Mouse (Mus musculus) midbrain, embryonic 12.5 days (tissue): ENCODE measurements around the gene Lig3. TPM values are rescaled to one million over a fixed set of nuclear protein-coding genes. Genes with fewer than 3 reads are reported as not detected.
"Not testable (repeated sequence)": the region's sequence is repeated elsewhere in the genome, so short reads cannot be mapped to it uniquely, and the experiment has no call there.

Experiments used
- ATAC-seq: fragments of 200-750 bp; cut with Nextera tagmentation; 2 replicates; pipeline ENCODE4 v1.8.0; 2017; ENCODE audit warnings: low read depth, moderate TSS enrichment, moderate library complexity; ENCODE audit not compliant: low FRiP score
- H3K27ac ChIP-seq: fragments of 300-500 bp; sonication (generic); replicated peaks from 2 replicates; pipeline ENCODE4 v1.5.1; 2016; ENCODE audit warnings: mild to moderate bottlenecking
- H3K27me3 ChIP-seq: fragments of 300-500 bp; sonication (generic); 2 replicates; pipeline ENCODE4 v1.6.1; 2016; ENCODE audit warnings: mild to moderate bottlenecking
- H3K36me3 ChIP-seq: fragments of 300-500 bp; sonication (generic); 2 replicates; pipeline ENCODE4 v1.6.1; 2016
- H3K4me1 ChIP-seq: fragments of 300-500 bp; sonication (generic); 2 replicates; pipeline ENCODE4 v1.6.1; 2016
- H3K4me2 ChIP-seq: fragments of 300-500 bp; sonication (generic); replicated peaks from 2 replicates; pipeline ENCODE4 v1.6.1; 2016; ENCODE audit warnings: mild to moderate bottlenecking, moderate library complexity
- H3K4me3 ChIP-seq: fragments of 300-500 bp; sonication (generic); 2 replicates; pipeline ENCODE4 v1.5.1; 2016; ENCODE audit warnings: mild to moderate bottlenecking
- H3K9ac ChIP-seq: fragments of 300-500 bp; sonication (generic); replicated peaks from 2 replicates; pipeline ENCODE4 v1.6.1; 2016; ENCODE audit warnings: mild to moderate bottlenecking, moderate library complexity
- H3K9me3 ChIP-seq: fragments of 300-500 bp; sonication (generic); 2 replicates; pipeline ENCODE4 v1.6.1; 2016; ENCODE audit warnings: mild to moderate bottlenecking
- WGBS: fragments of 180-500 bp; shearing (Covaris S2); methylation state at CpG from one replicate; pipeline ENCODE4 v1.1.7; 2016; 5-methylcytosine and 5-hydroxymethylcytosine counted together
- polyA plus RNA-seq: library from polyadenylated mRNA; unstranded; fragments of >200 nt; fragmentation: Nextera tagmentation; extraction: Ambion mirVana; gene quantifications from 2 replicates; pipeline ENCODE4 v1.2.1, GENCODE M21; 2016

Lig3 gene
- polyA plus RNA-seq, 1 experiment from 2014 or later = 46.1 TPM

DNA sequence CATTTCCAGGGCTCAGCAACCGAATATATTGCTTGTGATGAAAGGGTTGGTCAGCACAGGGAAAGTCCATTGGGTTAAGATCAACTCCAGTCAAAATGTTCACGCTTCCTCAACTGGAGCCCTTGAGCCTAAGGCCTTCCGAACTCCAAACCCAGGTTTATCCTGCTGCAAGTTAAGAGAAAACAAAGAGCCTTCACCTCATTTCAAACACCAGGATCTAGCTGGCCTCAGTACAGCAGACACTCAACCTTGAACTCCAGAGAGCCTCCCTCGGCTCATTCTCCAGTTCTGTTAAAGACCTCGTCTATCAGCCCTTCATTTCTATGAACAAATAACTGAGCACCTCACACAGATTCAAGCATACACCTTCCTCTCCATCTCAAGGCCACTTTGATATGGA is 774 bp upstream of the Lig3 start:
- H3K4me3 ChIP-seq = peak overlapping the region; percentile 97
- peaks cover 20% of the 10 kb centered on the region for H3K4me1 ChIP-seq
- peak overlapping the region; percentile 75 for H3K4me2 ChIP-seq
- 60% methylated on average over 5 of the region's 5 CpGs for WGBS
- H3K36me3 ChIP-seq = peaks cover 18% of the 10 kb centered on the region
- no peaks in the 10 kb centered on the region for H3K27me3 ChIP-seq
- ATAC-seq = no peak
- no peak overlapping the region for H3K27ac ChIP-seq
- peak overlapping the region; percentile 94 for H3K9ac ChIP-seq
- H3K9me3 ChIP-seq = no peaks in the 10 kb centered on the region

GRCm38 (mm10) chr11:82782197-82782596 is 1.3 kb downstream of the Lig3 start:
- H3K4me2 ChIP-seq = peak overlapping the region; percentile 66
- H3K4me1 ChIP-seq = peaks cover 20% of the 10 kb centered on the region
- WGBS = 53% methylated on average over 6 of the region's 6 CpGs
- peak overlapping the region; percentile 94 for H3K9ac ChIP-seq
- peaks cover 38% of the 10 kb centered on the region for H3K36me3 ChIP-seq
- H3K27me3 ChIP-seq = no peaks in the 10 kb centered on the region
- no peaks in the 10 kb centered on the region for H3K9me3 ChIP-seq
- H3K27ac ChIP-seq = no peak overlapping the region
- H3K4me3 ChIP-seq = peak overlapping the region; percentile 97
- no peak for ATAC-seq

GRCm38 (mm10) chr11:82783453-82783852 is 2.5 kb downstream of the Lig3 start:
- peaks cover 51% of the 10 kb centered on the region for H3K36me3 ChIP-seq
- no peak overlapping the region for H3K27ac ChIP-seq
- H3K9me3 ChIP-seq = no peaks in the 10 kb centered on the region
- H3K27me3 ChIP-seq = no peaks in the 10 kb centered on the region
- no peak for ATAC-seq
- 92% methylated on average over 11 of the region's 11 CpGs for WGBS
- H3K9ac ChIP-seq = no peak overlapping the region
- no peak overlapping the region for H3K4me2 ChIP-seq
- no peak overlapping the region for H3K4me3 ChIP-seq
- peaks cover 20% of the 10 kb centered on the region for H3K4me1 ChIP-seq

GRCm38 (mm10) chr11:82806656-82807055 is 25.7 kb downstream of the Lig3 start:
- ATAC-seq = no peak
- 74% methylated on average over 3 of the region's 3 CpGs for WGBS

GRCm38 (mm10) chr11:82807370-82807769 is 26.5 kb downstream of the Lig3 start:
- no peak overlapping the region for H3K27ac ChIP-seq
- peaks cover 23% of the 10 kb centered on the region for H3K36me3 ChIP-seq
- no peak for ATAC-seq
- H3K9ac ChIP-seq = no peak overlapping the region
- no peaks in the 10 kb centered on the region for H3K4me1 ChIP-seq
- H3K4me2 ChIP-seq = no peak overlapping the region
- H3K4me3 ChIP-seq = no peak overlapping the region
- WGBS = 86% methylated on average over 3 of the region's 3 CpGs
- H3K9me3 ChIP-seq = no peaks in the 10 kb centered on the region
- H3K27me3 ChIP-seq = no peaks in the 10 kb centered on the region

More at GRCm38 (mm10) chr11:82806656-82807055, 25.7 kb downstream of the Lig3 start:
- no peaks in the 10 kb centered on the region for H3K4me1 ChIP-seq
- H3K27me3 ChIP-seq = no peaks in the 10 kb centered on the region
- H3K4me3 ChIP-seq = no peak overlapping the region
- no peak overlapping the region for H3K9ac ChIP-seq
- H3K4me2 ChIP-seq = no peak overlapping the region
- H3K36me3 ChIP-seq = peaks cover 31% of the 10 kb centered on the region
- H3K27ac ChIP-seq = no peak overlapping the region
- H3K9me3 ChIP-seq = no peaks in the 10 kb centered on the region

DNA sequence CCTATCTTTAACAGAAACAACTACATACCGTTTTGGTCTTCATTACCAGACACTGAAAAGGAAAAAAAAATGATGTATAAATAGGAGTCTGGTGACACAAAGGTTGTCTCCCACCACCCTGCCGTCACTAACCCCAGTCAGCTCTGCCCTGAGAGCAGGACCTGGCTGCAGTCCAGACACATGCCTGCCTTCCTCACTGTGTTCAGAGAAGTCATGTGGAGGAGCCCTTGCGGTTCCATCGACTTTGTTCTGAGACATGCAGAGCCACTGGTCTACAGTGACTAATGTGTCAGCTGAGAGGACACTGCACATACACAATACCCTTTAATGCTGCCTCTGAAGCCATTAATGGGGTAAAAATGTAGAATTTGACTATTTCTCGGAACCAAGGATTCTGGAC is 27.6 kb downstream of the Lig3 start:
- Histone ChIP-seq H3K9ac (no peak overlapping the region), H3K4me2 (no peak overlapping the region), H3K36me3 (peaks cover 12% of the 10 kb centered on the region), H3K9me3 (no peaks in the 10 kb centered on the region), H3K4me1 (no peaks in the 10 kb centered on the region), H3K4me3 (no peak overlapping the region), H3K27ac (no peak overlapping the region), H3K27me3 (no peaks in the 10 kb centered on the region)
- WGBS = 84% methylated on average over 5 of the region's 5 CpGs
- no peak for ATAC-seq

GRCm38 (mm10) chr11:82819350-82819749 is 38.4 kb downstream of the Lig3 start:
- WGBS = 64% methylated on average over 4 of the region's 4 CpGs
- Histone ChIP-seq H3K4me2 (no peak overlapping the region), H3K27ac (no peak overlapping the region), H3K36me3 (no peaks in the 10 kb centered on the region), H3K9ac (no peak overlapping the region), H3K27me3 (no peaks in the 10 kb centered on the region), H3K9me3 (no peaks in the 10 kb centered on the region), H3K4me1 (peaks cover 12% of the 10 kb centered on the region; the same call in 1 of the 2 replicates), H3K4me3 (no peak overlapping the region)
- ATAC-seq = no peak

- ATAC-seq = no peak
Measured at GRCm38 (mm10) chr11:82820788-82821456, 40.0 kb downstream of the Lig3 start.

GRCm38 (mm10) chr11:82826818-82827217 is 45.9 kb downstream of the Lig3 start:
- peaks cover 22% of the 10 kb centered on the region for H3K4me1 ChIP-seq
- no peaks in the 10 kb centered on the region for H3K36me3 ChIP-seq
- H3K4me3 ChIP-seq = no peak overlapping the region
- H3K9me3 ChIP-seq = no peaks in the 10 kb centered on the region
- H3K27ac ChIP-seq = no peak overlapping the region
- H3K4me2 ChIP-seq = no peak overlapping the region
- H3K27me3 ChIP-seq = no peaks in the 10 kb centered on the region
- H3K9ac ChIP-seq = no peak overlapping the region
- no peak for ATAC-seq

More at GRCm38 (mm10) chr11:82820788-82821456, 40.0 kb downstream of the Lig3 start:
- H3K4me1 ChIP-seq = peaks cover 12% of the 10 kb centered on the region; the same call in 1 of the 2 replicates
- no peaks in the 10 kb centered on the region for H3K27me3 ChIP-seq
- no peak overlapping the region for H3K4me3 ChIP-seq
- no peaks in the 10 kb centered on the region for H3K9me3 ChIP-seq
- H3K4me2 ChIP-seq = no peak overlapping the region
- WGBS = 90% methylated on average over 13 of the region's 13 CpGs
- no peak overlapping the region for H3K9ac ChIP-seq
- H3K27ac ChIP-seq = no peak overlapping the region
- H3K36me3 ChIP-seq = no peaks in the 10 kb centered on the region

- Histone ChIP-seq H3K4me1 (peaks cover 20% of the 10 kb centered on the region), H3K4me2 (peak overlapping the region; percentile 22), H3K36me3 (no peaks in the 10 kb centered on the region), H3K9ac (no peak overlapping the region), H3K27me3 (no peaks in the 10 kb centered on the region), H3K27ac (0 out of 2 replicates have a peak overlapping the region, but pooled peaks have one; percentile 42), H3K9me3 (no peaks in the 10 kb centered on the region), H3K4me3 (no peak overlapping the region)
- 40% methylated on average over 10 of the region's 10 CpGs for WGBS
- ATAC-seq = no peak
Measured at GRCm38 (mm10) chr11:82831008-82831893, 50.3 kb downstream of the Lig3 start.

GRCm38 (mm10) chr11:82832402-82832801 is 51.5 kb downstream of the Lig3 start:
- H3K36me3 ChIP-seq, H3K9ac ChIP-seq, H3K9me3 ChIP-seq, H3K4me2 ChIP-seq, H3K27ac ChIP-seq, H3K4me3 ChIP-seq, H3K27me3 ChIP-seq, ATAC-seq: not testable (repeated sequence)
- WGBS = 83% methylated on average over 10 of the region's 10 CpGs
- H3K4me1 ChIP-seq = peaks cover 23% of the 10 kb centered on the region

- no peak overlapping the region for H3K9ac ChIP-seq
- 91% methylated on average over 8 of the region's 8 CpGs for WGBS
- no peak overlapping the region for H3K4me2 ChIP-seq
Measured at GRCm38 (mm10) chr11:82833929-82834328, 53.0 kb downstream of the Lig3 start.

More at GRCm38 (mm10) chr11:82833929-82834328, 53.0 kb downstream of the Lig3 start:
- Histone ChIP-seq H3K36me3 (no peaks in the 10 kb centered on the region), H3K27me3 (no peaks in the 10 kb centered on the region), H3K9me3 (no peaks in the 10 kb centered on the region), H3K4me3 (no peak overlapping the region), H3K4me1 (peaks cover 37% of the 10 kb centered on the region), H3K27ac (no peak overlapping the region)
- no peak for ATAC-seq
